Mouse (Mus musculus): ENCODE data around the gene Gm44790.

GRCm38 (mm10) chr6:86494767-86495166 lies 68.3 kb downstream of the Gm44790 start:
- no peak for TF ChIP-seq CTCF (IDR thresholded peaks at IDR 0.05; ENCODE audit: low read depth, low read length)
- TF ChIP-seq POLR2A (IDR thresholded peaks at IDR 0.05; ENCODE audit: insufficient read depth, low read length) = no peak

All from ES-Bruce4 (cell line).